Mouse (Mus musculus): ENCODE measurements around the gene Raver1. TPM values are rescaled to one million over a fixed set of nuclear protein-coding genes. Genes with fewer than 3 reads are reported as not detected.

Gene Raver1
- total RNA-seq (2023): 46.4 and 48.2 TPM in 2 replicates

GRCm38 (mm10) chr9:21091707-21092320, at the start of gene Raver1, which contains the start of gene Gm38431:
TSS of gene Raver1 (minus strand) at chr9:21092008.
TSS of gene Gm38431 (minus strand) at chr9:21091997.

GRCm38 (mm10) chr9:21131059-21131956, 39.5 kb upstream of the Raver1 start, which contains the start of gene Tyk2:
TSS of gene Tyk2 (minus strand) at chr9:21131243.

DNA sequence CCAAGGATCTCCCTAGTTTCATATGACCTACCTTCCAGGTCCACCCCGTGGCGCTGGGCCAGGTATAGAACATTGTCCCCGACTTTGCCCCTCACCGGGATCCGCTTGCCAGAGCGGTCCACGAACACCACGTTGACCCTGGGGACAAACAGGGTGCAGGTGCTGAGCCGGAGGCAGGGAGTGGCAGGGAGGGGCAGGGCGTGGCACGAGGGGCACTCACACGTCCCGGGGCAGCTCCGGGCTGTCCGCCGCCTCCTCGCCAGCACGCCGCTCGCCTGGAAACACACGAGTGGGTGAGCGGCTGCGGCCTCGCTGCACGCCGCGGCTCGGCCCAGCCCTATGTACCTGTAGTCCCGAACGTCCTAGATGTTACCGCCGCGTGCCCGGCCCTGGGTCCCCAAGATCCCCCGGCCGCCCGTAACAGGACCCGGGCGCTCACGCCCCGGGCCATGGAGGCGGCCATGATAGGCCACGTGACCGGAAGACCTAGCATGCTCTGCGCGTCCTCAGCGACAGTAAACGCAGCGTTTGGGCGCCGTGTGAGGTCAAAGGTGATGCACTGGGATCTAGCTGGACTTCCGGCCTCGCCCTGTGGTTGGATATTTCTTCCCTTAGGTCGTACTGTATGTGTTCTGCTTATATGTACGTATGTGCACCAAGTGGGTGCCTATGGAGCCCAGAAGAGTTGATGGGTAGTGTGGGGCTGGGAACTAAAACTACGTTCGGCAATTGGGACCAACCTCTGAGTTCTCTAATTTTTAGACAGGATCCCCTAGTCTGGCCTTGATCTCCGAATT, 18.6 kb downstream of the Raver1 start, which contains the start of the genes Gm49373 and Fdx1l:
TSS of gene Gm49373 (minus strand) at position 53 of the 797 bp plus-strand sequence.
TSS of gene Fdx1l (minus strand) at position 571 of the 797 bp plus-strand sequence.

DNA sequence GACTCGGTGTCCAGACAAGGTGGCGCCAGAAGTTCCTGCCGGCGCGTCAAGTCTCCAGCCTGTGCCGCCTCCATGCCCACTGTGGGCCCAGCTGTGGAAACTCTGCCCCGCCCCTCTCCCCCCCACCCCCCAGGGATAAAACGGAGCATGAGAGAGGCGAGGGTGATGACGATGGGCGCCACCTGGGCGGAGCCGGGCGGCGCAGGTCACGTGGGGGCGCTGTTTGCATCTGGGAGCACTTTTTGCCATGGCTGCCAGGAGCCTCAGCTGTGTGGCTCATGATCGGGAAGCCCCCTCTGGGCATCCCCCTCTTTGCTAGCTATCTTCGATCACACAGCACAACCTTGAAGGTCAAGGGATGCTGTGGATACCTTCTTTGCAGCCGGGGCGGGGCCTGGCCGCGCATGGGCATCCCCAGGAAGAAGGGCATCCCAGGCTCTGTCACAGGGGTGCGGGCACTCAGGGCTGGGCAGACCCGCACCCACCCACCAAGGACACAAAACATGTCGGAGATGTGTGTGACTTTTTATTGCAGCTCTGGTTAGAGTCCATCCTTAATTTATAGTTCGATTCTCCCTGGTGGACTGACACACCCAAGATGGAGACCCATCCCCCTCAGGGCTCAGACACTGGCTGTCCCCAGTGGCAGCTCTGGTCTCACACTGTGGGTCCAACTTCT, 24.7 kb downstream of the Raver1 start, which contains the start of gene Zglp1:
TSS of gene Zglp1 (minus strand) at position 88 of the 679 bp plus-strand sequence.

GRCm38 (mm10) chr9:21031896-21032351, 59.9 kb downstream of the Raver1 start, which contains the start of gene Icam5:
TSS of gene Icam5 (plus strand) at chr9:21032073.

GRCm38 (mm10) chr9:21029291-21030054, 62.3 kb downstream of the Raver1 start, which contains the start of gene Icam4:
TSS of gene Icam4 (plus strand) at chr9:21029373.

Other genes starting within 250 kb of the Raver1 start
- gene A230050P20Rik, start 223.4 kb downstream of the Raver1 start, total RNA-seq (2023): 2.2 and 3.8 TPM in 2 replicates
- gene Angptl6, start 212.3 kb downstream of the Raver1 start, total RNA-seq (2023): 0.38 and 0.50 TPM in 2 replicates
- 23.1 and 26.1 TPM in 2 replicates for gene Ppan, start 203.8 kb downstream of the Raver1 start, total RNA-seq (2023)
- gene Eif3g, start 193.4 kb downstream of the Raver1 start, total RNA-seq (2023): 60.5 and 63.2 TPM in 2 replicates
- gene Dnmt1, start 132.1 kb downstream of the Raver1 start, total RNA-seq (2023): 84.1 and 97.4 TPM in 2 replicates
- gene S1pr2, start 115.2 kb downstream of the Raver1 start, total RNA-seq (2023): 9.2 and 12.2 TPM in 2 replicates
- gene Mrpl4, start 89.3 kb downstream of the Raver1 start, total RNA-seq (2023): 39.8 and 40.6 TPM in 2 replicates
- 33.7 and 49.8 TPM in 2 replicates for gene Icam1, start 76.0 kb downstream of the Raver1 start, total RNA-seq (2023)
- gene Icam4, start 62.6 kb downstream of the Raver1 start, total RNA-seq (2023): 0.63 and 0.79 TPM in 2 replicates
- not detected in 2 replicates for gene Icam5, start 59.9 kb downstream of the Raver1 start, total RNA-seq (2023)
- gene Zglp1, start 24.9 kb downstream of the Raver1 start, total RNA-seq (2023): 1.2 TPM in 1 of 2 replicates, not detected in the other
- 0.51 and 0.82 TPM in 2 replicates for gene Gm49373, start 18.9 kb downstream of the Raver1 start, total RNA-seq (2023)
- gene Fdx1l, start 18.4 kb downstream of the Raver1 start, total RNA-seq (2023): 5.1 and 13.1 TPM in 2 replicates
- gene Gm38431, start within 50 bp of the Raver1 start, total RNA-seq (2023): 2.6 and 6.7 TPM in 2 replicates
- 36.5 and 51.5 TPM in 2 replicates for gene Tyk2, start 39.2 kb upstream of the Raver1 start, total RNA-seq (2023)
- gene Cdc37, start 58.0 kb upstream of the Raver1 start, total RNA-seq (2023): 67.0 and 69.7 TPM in 2 replicates
- gene Pde4a, start 73.7 kb upstream of the Raver1 start, total RNA-seq (2023): 4.1 and 5.6 TPM in 2 replicates
- 22.5 and 23.8 TPM in 2 replicates for gene Keap1, start 147.4 kb upstream of the Raver1 start, total RNA-seq (2023)
- 0.98 and 1.0 TPM in 2 replicates for gene S1pr5, start 156.4 kb upstream of the Raver1 start, total RNA-seq (2023)
- gene Atg4d, start 173.3 kb upstream of the Raver1 start, total RNA-seq (2023): 42.8 and 57.4 TPM in 2 replicates
- gene Kri1, start 196.0 kb upstream of the Raver1 start, total RNA-seq (2023): 85.9 and 120 TPM in 2 replicates
- gene Cdkn2d, start 199.4 kb upstream of the Raver1 start, total RNA-seq (2023): 134 and 138 TPM in 2 replicates
- 3.1 and 4.9 TPM in 2 replicates for gene Ap1m2, start 220.3 kb upstream of the Raver1 start, total RNA-seq (2023)
- gene Slc44a2, start 228.7 kb upstream of the Raver1 start, total RNA-seq (2023): 108 and 125 TPM in 2 replicates